20 mouse cellular contexts compared by ENCODE assay signal in the genomic region with DNA sequence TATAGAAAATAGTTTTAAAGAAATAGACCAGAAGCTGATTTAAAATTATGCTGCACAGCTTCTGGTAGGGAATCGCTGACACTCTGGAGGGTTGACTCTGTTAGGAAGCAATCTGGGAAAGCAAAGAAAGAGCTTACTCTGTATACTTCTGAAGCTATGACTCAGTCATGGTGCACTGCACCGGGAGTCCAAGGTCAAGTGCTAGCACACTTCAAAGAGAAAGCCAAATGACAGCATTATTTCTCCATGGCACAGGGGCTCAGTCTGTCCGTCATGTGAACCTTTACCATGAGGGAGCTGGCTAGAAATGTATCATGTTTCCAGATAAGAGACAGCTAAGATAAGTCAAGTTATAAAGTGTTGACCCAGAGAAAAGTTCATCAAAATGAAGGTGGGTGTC.
A peak's percentile ranks its signal among the peaks of the same experiment; 100 is the strongest.
DNase-seq lines count a peak whose midpoint lies in the region; ATAC-seq and TF ChIP-seq lines count a peak whose summit lies in the region.
"Had no signal": no experiment of that assay in that cellular context is flagged by ENCODE, and none has a peak within 500 bp of the region (broad histone marks: within the 10 kb centered on the region; RNA-seq: fewer than 3 reads in every experiment).

No protein-coding gene starts in this region.

- H3K27ac ChIP-seq in intestine, embryonic 14.5 days (ENCODE audit: low read depth) = no peak overlapping the region
- H3K27ac ChIP-seq in intestine, postnatal 0 days (ENCODE audit: low read depth, low read length) = no peak overlapping the region
- H3K27ac ChIP-seq in kidney, postnatal 0 days = no peak overlapping the region
- H3K27ac ChIP-seq: embryonic facial prominence, embryonic 15.5 days; forebrain, embryonic 15.5 days; heart, adult 2 months; hindbrain, embryonic 10.5 days; hindbrain, embryonic 14.5 days had no signal

- H3K27me3 ChIP-seq in intestine, embryonic 14.5 days (replicated peaks; ENCODE audit: control insufficient read depth, insufficient read depth, low read length) = no peaks in the 10 kb centered on the region
- no peaks in the 10 kb centered on the region for H3K27me3 ChIP-seq in intestine, postnatal 0 days (replicated peaks; ENCODE audit: control insufficient read depth, insufficient read depth, low read length)
- no peaks in the 10 kb centered on the region for H3K27me3 ChIP-seq in kidney, postnatal 0 days (ENCODE audit: insufficient read depth, low read length)
- H3K27me3 ChIP-seq: embryonic facial prominence, embryonic 15.5 days; forebrain, embryonic 15.5 days; heart, embryonic 12.5 days had no signal

- ATAC-seq in intestine, embryonic 14.5 days (replicated peaks; ENCODE audit: low FRiP score, low TSS enrichment, low read depth) = 0 out of 2 replicates have a peak, but pooled peaks have one; percentile 43
- ATAC-seq in intestine, postnatal 0 days = no peak
- ATAC-seq in kidney, postnatal 0 days (replicated peaks; ENCODE audit: low FRiP score, low read depth) = no peak
- ATAC-seq: forebrain, embryonic 15.5 days had no signal

- no peak overlapping the region for H3K9ac ChIP-seq in intestine, embryonic 14.5 days (ENCODE audit: low read length)
- no peak overlapping the region for H3K9ac ChIP-seq in intestine, postnatal 0 days (ENCODE audit: low read depth, low read length)
- no peak overlapping the region for H3K9ac ChIP-seq in kidney, postnatal 0 days (ENCODE audit: low read depth, low read length)
- H3K9ac ChIP-seq: embryonic facial prominence, embryonic 15.5 days; forebrain, embryonic 15.5 days; heart, embryonic 12.5 days; hindbrain, embryonic 14.5 days had no signal

- WGBS in intestine, embryonic 14.5 days = 62% methylated on average over 3 of the region's 3 CpGs
- WGBS in intestine, postnatal 0 days = 44% methylated on average over 3 of the region's 3 CpGs
- WGBS in kidney, postnatal 0 days = 28% methylated on average over 3 of the region's 3 CpGs

- H3K9me3 ChIP-seq in intestine, embryonic 14.5 days (ENCODE audit: control insufficient read depth, low read length) = no peaks in the 10 kb centered on the region
- no peaks in the 10 kb centered on the region for H3K9me3 ChIP-seq in intestine, postnatal 0 days (ENCODE audit: control insufficient read depth)
- H3K9me3 ChIP-seq in kidney, postnatal 0 days (replicated peaks; ENCODE audit: low read length) = no peaks in the 10 kb centered on the region
- H3K9me3 ChIP-seq: embryonic facial prominence, embryonic 15.5 days; forebrain, embryonic 15.5 days; heart, embryonic 12.5 days; hindbrain, embryonic 10.5 days had no signal

- no peak overlapping the region for H3K4me2 ChIP-seq in intestine, embryonic 14.5 days (ENCODE audit: low read length)
- H3K4me2 ChIP-seq in intestine, postnatal 0 days (replicated peaks; ENCODE audit: low read depth) = no peak overlapping the region
- no peak overlapping the region for H3K4me2 ChIP-seq in kidney, postnatal 0 days (ENCODE audit: low read length)
- H3K4me2 ChIP-seq: embryonic facial prominence, embryonic 15.5 days; forebrain, embryonic 15.5 days; heart, embryonic 12.5 days; hindbrain, embryonic 14.5 days had no signal

- no peak for TF ChIP-seq CTCF in intestine, postnatal 0 days (IDR thresholded peaks at IDR 0.05; ENCODE audit: low read depth)
- TF ChIP-seq CTCF in kidney, postnatal 0 days (IDR thresholded peaks at IDR 0.05; ENCODE audit: low read depth) = no peak

- no peak for DNase-seq in intestine, embryonic 14.5 days (ENCODE audit: low spot score)
- DNase-seq in kidney, postnatal 0 days (ENCODE audit: low spot score) = peak; percentile 32
- DNase-seq in kidney, postnatal 36 days = no peak
- DNase-seq in adrenal gland, postnatal 36 days = peak; percentile 63 to 67
- DNase-seq in mesoderm, embryonic 11.5 days (ENCODE audit: low read depth, low spot score) = peak; percentile 6
- DNase-seq in lung, postnatal 10 days = no peak
- no peak for DNase-seq in gastrocnemius, postnatal 10 days
- DNase-seq: cerebellum, adult 18-20 months; cerebellum, adult 9-11 months; cerebellum, postnatal 36 days; gastrocnemius, postnatal 14 days; heart, adult 2 months; kidney, adult 2 months had no signal

- H3K36me3 ChIP-seq in intestine, embryonic 14.5 days (ENCODE audit: control insufficient read depth, insufficient read depth, low read length) = no peaks in the 10 kb centered on the region
- H3K36me3 ChIP-seq in intestine, postnatal 0 days (ENCODE audit: control insufficient read depth, insufficient read depth) = no peaks in the 10 kb centered on the region
- H3K36me3 ChIP-seq in kidney, postnatal 0 days (ENCODE audit: insufficient read depth, low read length) = no peaks in the 10 kb centered on the region
- H3K36me3 ChIP-seq: embryonic facial prominence, embryonic 15.5 days; forebrain, embryonic 15.5 days; heart, embryonic 12.5 days; hindbrain, embryonic 10.5 days had no signal

- H3K4me1 ChIP-seq in intestine, embryonic 14.5 days (replicated peaks; ENCODE audit: control insufficient read depth, insufficient read depth, low read length) = no peaks in the 10 kb centered on the region
- no peaks in the 10 kb centered on the region for H3K4me1 ChIP-seq in intestine, postnatal 0 days (replicated peaks; ENCODE audit: control insufficient read depth, insufficient read depth, low read length)
- no peaks in the 10 kb centered on the region for H3K4me1 ChIP-seq in kidney, postnatal 0 days (replicated peaks; ENCODE audit: insufficient read depth, low read length)
- H3K4me1 ChIP-seq: embryonic facial prominence, embryonic 15.5 days; forebrain, embryonic 15.5 days; heart, embryonic 12.5 days; hindbrain, embryonic 10.5 days had no signal

- no peak overlapping the region for H3K4me3 ChIP-seq in intestine, embryonic 14.5 days (ENCODE audit: low read depth, low read length)
- H3K4me3 ChIP-seq in intestine, postnatal 0 days (ENCODE audit: low read depth, low read length) = no peak overlapping the region
- no peak overlapping the region for H3K4me3 ChIP-seq in kidney, postnatal 0 days (replicated peaks; ENCODE audit: low read depth, low read length)
- H3K4me3 ChIP-seq: embryonic facial prominence, embryonic 15.5 days; erythroblast, embryonic 14.5 days; forebrain, embryonic 15.5 days; heart, adult 2 months; heart, embryonic 12.5 days; hindbrain, embryonic 10.5 days had no signal

Comparison
In these comparisons a context has a peak if more than half of its experiments do, and no peak if none do; other contexts are left out.
1. DNase-seq: peak in kidney, postnatal 0 days (single experiment), adrenal gland, postnatal 36 days (2 of 2) and mesoderm, embryonic 11.5 days (single experiment); none in intestine, embryonic 14.5 days (single experiment), kidney, postnatal 36 days (0 of 2), lung, postnatal 10 days (single experiment) and gastrocnemius, postnatal 10 days (single experiment).